Mouse (Mus musculus): ENCODE results near the gene Runx1.

DNA sequence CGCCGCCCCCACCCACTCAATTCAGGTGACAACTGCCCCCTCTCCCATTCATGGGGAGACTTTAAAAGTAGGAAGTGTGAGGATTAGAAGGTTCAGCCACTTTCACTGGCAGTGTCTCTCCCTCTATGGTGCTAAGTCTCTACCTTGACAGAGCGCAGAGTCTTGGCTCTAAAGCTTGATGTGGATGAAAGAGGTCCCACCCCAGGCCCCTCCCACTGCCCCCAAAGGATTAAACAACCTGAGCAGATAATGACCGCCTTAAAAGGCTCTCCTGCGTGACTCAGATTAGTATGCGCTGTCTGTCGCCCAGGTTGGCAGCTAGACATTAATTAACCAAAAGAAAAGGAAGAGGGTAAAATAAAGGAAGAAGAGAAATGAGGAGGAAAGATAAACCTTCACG lies 215.5 kb downstream of the Runx1 start:
- TF ChIP-seq EP300 (IDR thresholded peaks at IDR 0.05; ENCODE audit: insufficient read depth, low read depth, low read length) (no peak), CTCF (IDR thresholded peaks at IDR 0.05; ENCODE audit: low read depth, low read length) (no peak)
